Mouse (Mus musculus) erythroblast, embryonic 14.5 days (primary cell): ENCODE data around the gene Adat1. TPM values are rescaled to one million over a fixed set of nuclear protein-coding genes. Genes with fewer than 3 reads are reported as not detected.

ENCODE experiments used
- H3K27me3 ChIP-seq: 2 replicates; pipeline ENCODE4 v1.6.1; 2012; ENCODE audit warnings: inconsistent platforms; ENCODE audit not compliant: control insufficient read depth
- H3K36me3 ChIP-seq: 2 replicates; pipeline ENCODE4 v1.6.1; 2012; ENCODE audit warnings: mild to moderate bottlenecking, inconsistent platforms; ENCODE audit not compliant: control insufficient read depth
- H3K4me1 ChIP-seq: 2 replicates; pipeline ENCODE4 v1.6.1; 2012; ENCODE audit warnings: inconsistent platforms; ENCODE audit not compliant: control insufficient read depth
- H3K4me3 ChIP-seq: replicated peaks from 2 replicates; pipeline ENCODE3; 2012; ENCODE audit warnings: moderate library complexity, mild to moderate bottlenecking, inconsistent platforms
- H3K9me3 ChIP-seq: 2 replicates; pipeline ENCODE4 v1.6.1; 2012; ENCODE audit warnings: low read length, inconsistent platforms, mixed read lengths; ENCODE audit not compliant: control insufficient read depth
- GATA1 ChIP-seq: IDR thresholded peaks from 2 replicates; pipeline ENCODE4 v1.6.1; 2012; ENCODE audit warnings: low read length, inconsistent platforms, mixed read lengths
- TAL1 ChIP-seq: IDR thresholded peaks from 3 replicates; pipeline ENCODE4 v1.6.1; 2012; ENCODE audit warnings: low read length, inconsistent platforms, mixed read lengths
- polyA plus RNA-seq: library from polyadenylated mRNA; stranded (reverse); fragments of >175 nt; gene quantifications from 2 replicates; pipeline ENCODE4 v1.2.3, GENCODE M21; 2012

Adat1 gene
- polyA plus RNA-seq: 0.06 TPM in 1 of 2 replicates, not detected in the other

GRCm38 (mm10) chr8:111992013-111992702 lies at the start of gene Adat1:
Gene Adat1 (minus strand): TSS chr8:111992302.
- Histone ChIP-seq H3K4me1 (peaks cover 24% of the 10 kb centered on the region), H3K27me3 (no peaks in the 10 kb centered on the region), H3K4me3 (peak within 1 kb of the TSS; percentile 82), H3K36me3 (peaks cover 67% of the 10 kb centered on the region), H3K9me3 (no peaks in the 10 kb centered on the region)
- TF ChIP-seq TAL1 (no peak), GATA1 (no peak)

GRCm38 (mm10) chr8:112037521-112037920 lies 45.4 kb upstream of the Adat1 start:
- no peaks in the 10 kb centered on the region for H3K36me3 ChIP-seq
- no peaks in the 10 kb centered on the region for H3K4me1 ChIP-seq
- no peak overlapping the region for H3K4me3 ChIP-seq
- H3K9me3 ChIP-seq: no peaks in the 10 kb centered on the region
- TF ChIP-seq TAL1 (no peak), GATA1 (no peak)
- no peaks in the 10 kb centered on the region for H3K27me3 ChIP-seq

GRCm38 (mm10) chr8:112034603-112035002 lies 42.5 kb upstream of the Adat1 start:
- no peak overlapping the region for H3K4me3 ChIP-seq
- H3K36me3 ChIP-seq: no peaks in the 10 kb centered on the region
- no peak for TF ChIP-seq TAL1
- TF ChIP-seq GATA1: no peak
- H3K9me3 ChIP-seq: no peaks in the 10 kb centered on the region
- no peaks in the 10 kb centered on the region for H3K27me3 ChIP-seq
- H3K4me1 ChIP-seq: no peaks in the 10 kb centered on the region

GRCm38 (mm10) chr8:112033071-112033470 lies 41.0 kb upstream of the Adat1 start:
- no peak overlapping the region for H3K4me3 ChIP-seq
- H3K36me3 ChIP-seq: no peaks in the 10 kb centered on the region
- H3K27me3 ChIP-seq: no peaks in the 10 kb centered on the region
- no peaks in the 10 kb centered on the region for H3K4me1 ChIP-seq
- TF ChIP-seq GATA1 (no peak), TAL1 (no peak)
- no peaks in the 10 kb centered on the region for H3K9me3 ChIP-seq

GRCm38 (mm10) chr8:112030663-112031062 lies 38.6 kb upstream of the Adat1 start:
- Histone ChIP-seq H3K4me1 (no peaks in the 10 kb centered on the region), H3K36me3 (no peaks in the 10 kb centered on the region), H3K27me3 (no peaks in the 10 kb centered on the region), H3K4me3 (no peak overlapping the region), H3K9me3 (no peaks in the 10 kb centered on the region)
- TF ChIP-seq GATA1 (no peak), TAL1 (no peak)

GRCm38 (mm10) chr8:112029455-112029854 lies 37.4 kb upstream of the Adat1 start:
- Histone ChIP-seq H3K4me3 (no peak overlapping the region), H3K9me3 (no peaks in the 10 kb centered on the region), H3K36me3 (no peaks in the 10 kb centered on the region), H3K27me3 (no peaks in the 10 kb centered on the region), H3K4me1 (no peaks in the 10 kb centered on the region)
- no peak for TF ChIP-seq TAL1
- no peak for TF ChIP-seq GATA1

GRCm38 (mm10) chr8:112014936-112015335 lies 22.8 kb upstream of the Adat1 start, which contains the start of gene Gm6793:
Gene Gm6793 (minus strand): TSS chr8:112015036.
- TF ChIP-seq TAL1: no peak
- no peak within 1 kb of the TSS for H3K4me3 ChIP-seq
- H3K9me3 ChIP-seq: no peaks in the 10 kb centered on the region
- H3K4me1 ChIP-seq: peaks cover 29% of the 10 kb centered on the region
- peaks cover 42% of the 10 kb centered on the region for H3K36me3 ChIP-seq
- no peaks in the 10 kb centered on the region for H3K27me3 ChIP-seq

GRCm38 (mm10) chr8:112011816-112012242 lies 19.7 kb upstream of the Adat1 start:
- Histone ChIP-seq H3K4me3 (peak overlapping the region; percentile 74), H3K36me3 (peaks cover 24% of the 10 kb centered on the region), H3K4me1 (peaks cover 48% of the 10 kb centered on the region), H3K9me3 (no peaks in the 10 kb centered on the region), H3K27me3 (no peaks in the 10 kb centered on the region)
- TF ChIP-seq TAL1 (no peak), GATA1 (no peak)

- Histone ChIP-seq H3K36me3 (peaks cover 23% of the 10 kb centered on the region), H3K9me3 (no peaks in the 10 kb centered on the region), H3K4me1 (peaks cover 48% of the 10 kb centered on the region), H3K27me3 (no peaks in the 10 kb centered on the region), H3K4me3 (peak within 1 kb of the TSS; percentile 74)
- no peak for TF ChIP-seq GATA1
- no peak for TF ChIP-seq TAL1
Observed at GRCm38 (mm10) chr8:112010997-112011815, 19.1 kb upstream of the Adat1 start, which contains the start of the genes Kars and Terf2ip. Gene Kars (minus strand): TSS chr8:112011323. Gene Terf2ip (plus strand): TSS chr8:112011398.
